Mouse (Mus musculus): ENCODE results near the gene Hmox2. TPM values are rescaled to one million over a fixed set of nuclear protein-coding genes. Genes with fewer than 3 reads are reported as not detected.
A peak's percentile ranks its signal among the peaks of the same experiment; 100 is the strongest.
"Not testable (repeated sequence)": the region's sequence is repeated elsewhere in the genome, so short reads cannot be mapped to it uniquely, and the experiment has no call there.

The Hmox2 gene
- polyA plus RNA-seq, 1 experiment from 2014 or later, result 36.6 TPM

- Histone ChIP-seq H3K27me3 (no peaks in the 10 kb centered on the region), H3K4me1 (replicated peaks) (peaks cover 49% of the 10 kb centered on the region), H3K4me2 (peak overlapping the region; percentile 97), H3K9me3 (replicated peaks) (no peaks in the 10 kb centered on the region), H3K4me3 (replicated peaks) (peak overlapping the region; percentile 94), H3K36me3 (replicated peaks) (no peaks in the 10 kb centered on the region), H3K27ac (replicated peaks) (peak overlapping the region; percentile 77), H3K9ac (peak overlapping the region; percentile 94)
- under 1% methylated on average over 40 of the region's 40 CpGs for WGBS (ENCODE audit: insufficient replicate concordance)
- ATAC-seq (ENCODE audit: insufficient read depth), result peak; percentile 76
Measured at GRCm38 (mm10) chr16:4726528-4727128, 467 bp downstream of the Hmox2 start.

GRCm38 (mm10) chr16:4727526-4727925, 1.4 kb downstream of the Hmox2 start:
- Histone ChIP-seq H3K4me2 (peak overlapping the region; percentile 97), H3K9me3 (replicated peaks) (no peaks in the 10 kb centered on the region), H3K27ac (replicated peaks) (peak overlapping the region; percentile 12; the same call in 1 of the 2 replicates), H3K4me1 (replicated peaks) (peaks cover 40% of the 10 kb centered on the region), H3K4me3 (replicated peaks) (peak overlapping the region; percentile 94), H3K27me3 (no peaks in the 10 kb centered on the region), H3K36me3 (replicated peaks) (no peaks in the 10 kb centered on the region), H3K9ac (no peak overlapping the region)
- ATAC-seq (ENCODE audit: insufficient read depth), result no peak
- WGBS (ENCODE audit: insufficient replicate concordance), result 68% methylated on average over 1 of the region's 1 CpGs

GRCm38 (mm10) chr16:4727963-4728362, 1.8 kb downstream of the Hmox2 start:
- Histone ChIP-seq H3K36me3 (replicated peaks) (no peaks in the 10 kb centered on the region), H3K4me1 (replicated peaks) (peaks cover 36% of the 10 kb centered on the region)
- 3% methylated on average over 1 of the region's 1 CpGs for whole genome bisulfite sequencing (ENCODE audit: insufficient replicate concordance)

GRCm38 (mm10) chr16:4730776-4731358, 4.7 kb downstream of the Hmox2 start:
- Histone ChIP-seq H3K4me2 (no peak overlapping the region), H3K9me3 (replicated peaks) (no peaks in the 10 kb centered on the region), H3K9ac (no peak overlapping the region), H3K36me3 (replicated peaks) (no peaks in the 10 kb centered on the region), H3K27me3 (no peaks in the 10 kb centered on the region), H3K4me1 (replicated peaks) (peaks cover 30% of the 10 kb centered on the region), H3K4me3 (replicated peaks) (no peak overlapping the region), H3K27ac (replicated peaks) (no peak overlapping the region)
- ATAC-seq (ENCODE audit: insufficient read depth), result no peak
- 57% methylated on average over 3 of the region's 3 CpGs for WGBS (ENCODE audit: insufficient replicate concordance)

More at GRCm38 (mm10) chr16:4727963-4728362, 1.8 kb downstream of the Hmox2 start:
- Histone ChIP-seq H3K9me3 (replicated peaks) (no peaks in the 10 kb centered on the region), H3K9ac (no peak overlapping the region), H3K4me2 (peak overlapping the region; percentile 97), H3K27ac (replicated peaks) (no peak overlapping the region), H3K4me3 (replicated peaks) (no peak overlapping the region), H3K27me3 (no peaks in the 10 kb centered on the region)
- ATAC-seq (ENCODE audit: insufficient read depth), result no peak

GRCm38 (mm10) chr16:4736262-4736661, 10.1 kb downstream of the Hmox2 start:
- WGBS (ENCODE audit: insufficient replicate concordance), result 71% methylated on average over 2 of the region's 2 CpGs
- no peaks in the 10 kb centered on the region for H3K27me3 ChIP-seq
- no peak overlapping the region for H3K27ac ChIP-seq (replicated peaks)

GRCm38 (mm10) chr16:4739994-4740393, 13.8 kb downstream of the Hmox2 start:
- Histone ChIP-seq H3K4me2 (no peak overlapping the region), H3K4me3 (replicated peaks) (no peak overlapping the region), H3K9me3 (replicated peaks) (no peaks in the 10 kb centered on the region), H3K27ac (replicated peaks) (no peak overlapping the region), H3K27me3 (no peaks in the 10 kb centered on the region), H3K36me3 (replicated peaks) (0 out of 2 replicates have a peak, but pooled peaks cover 4% of the 10 kb centered on the region), H3K9ac (no peak overlapping the region), H3K4me1 (replicated peaks) (0 out of 2 replicates have a peak, but pooled peaks cover 4% of the 10 kb centered on the region)
- ATAC-seq (ENCODE audit: insufficient read depth), result no peak
- 63% methylated on average over 2 of the region's 2 CpGs for WGBS (ENCODE audit: insufficient replicate concordance)

More at GRCm38 (mm10) chr16:4736262-4736661, 10.1 kb downstream of the Hmox2 start:
- H3K9me3 ChIP-seq (replicated peaks), result no peaks in the 10 kb centered on the region
- H3K9ac ChIP-seq, result no peak overlapping the region
- peaks cover 4% of the 10 kb centered on the region; the same call in 1 of the 2 replicates for H3K4me1 ChIP-seq (replicated peaks)
- no peak overlapping the region for H3K4me3 ChIP-seq (replicated peaks)
- no peak overlapping the region for H3K4me2 ChIP-seq
- no peak for ATAC-seq (ENCODE audit: insufficient read depth)
- H3K36me3 ChIP-seq (replicated peaks), result no peaks in the 10 kb centered on the region

GRCm38 (mm10) chr16:4742186-4742585, 16.0 kb downstream of the Hmox2 start:
- Histone ChIP-seq H3K4me2 (no peak overlapping the region), H3K27ac (replicated peaks) (no peak overlapping the region), H3K4me1 (replicated peaks) (no peaks in the 10 kb centered on the region), H3K9ac (no peak overlapping the region), H3K4me3 (replicated peaks) (no peak overlapping the region), H3K9me3 (replicated peaks) (no peaks in the 10 kb centered on the region), H3K27me3 (no peaks in the 10 kb centered on the region), H3K36me3 (replicated peaks) (0 out of 2 replicates have a peak, but pooled peaks cover 4% of the 10 kb centered on the region)
- ATAC-seq (ENCODE audit: insufficient read depth), result no peak
- 74% methylated on average over 1 of the region's 1 CpGs for WGBS (ENCODE audit: insufficient replicate concordance)

GRCm38 (mm10) chr16:4752155-4752554, 26.0 kb downstream of the Hmox2 start:
- Histone ChIP-seq H3K9ac (no peak overlapping the region), H3K4me3 (replicated peaks) (no peak overlapping the region), H3K4me2 (no peak overlapping the region), H3K9me3 (replicated peaks) (no peaks in the 10 kb centered on the region), H3K36me3 (replicated peaks) (peaks cover 3% of the 10 kb centered on the region; the same call in 1 of the 2 replicates), H3K4me1 (replicated peaks) (peaks cover 12% of the 10 kb centered on the region), H3K27ac (replicated peaks) (no peak overlapping the region), H3K27me3 (no peaks in the 10 kb centered on the region)
- 67% methylated on average over 3 of the region's 3 CpGs for WGBS (ENCODE audit: insufficient replicate concordance)
- no peak for ATAC-seq (ENCODE audit: insufficient read depth)

GRCm38 (mm10) chr16:4754045-4754444, 27.9 kb downstream of the Hmox2 start:
- no peak overlapping the region for H3K4me2 ChIP-seq
- no peak for ATAC-seq (ENCODE audit: insufficient read depth)
- no peak overlapping the region for H3K9ac ChIP-seq
- peaks cover 3% of the 10 kb centered on the region; the same call in 1 of the 2 replicates for H3K36me3 ChIP-seq (replicated peaks)
- H3K4me3 ChIP-seq (replicated peaks), result no peak overlapping the region
- H3K27me3 ChIP-seq, result no peaks in the 10 kb centered on the region
- 63% methylated on average over 3 of the region's 3 CpGs for WGBS (ENCODE audit: insufficient replicate concordance)
- no peaks in the 10 kb centered on the region for H3K9me3 ChIP-seq (replicated peaks)
- peaks cover 14% of the 10 kb centered on the region for H3K4me1 ChIP-seq (replicated peaks)
- no peak overlapping the region for H3K27ac ChIP-seq (replicated peaks)

GRCm38 (mm10) chr16:4756660-4757335, 30.6 kb downstream of the Hmox2 start:
- Histone ChIP-seq H3K4me2 (peak overlapping the region; percentile 54), H3K9ac (peak overlapping the region; percentile 46), H3K27ac (replicated peaks) (peak overlapping the region; percentile 59), H3K4me1 (replicated peaks) (peaks cover 14% of the 10 kb centered on the region), H3K4me3 (replicated peaks) (peak overlapping the region; percentile 54)
- H3K36me3 ChIP-seq (replicated peaks); H3K27me3 ChIP-seq; H3K9me3 ChIP-seq (replicated peaks): not testable (repeated sequence)
- WGBS (ENCODE audit: insufficient replicate concordance), result 3% methylated on average over 42 of the region's 42 CpGs
- ATAC-seq (ENCODE audit: insufficient read depth), result peak; percentile 80

- H3K4me2 ChIP-seq, result no peak overlapping the region
- WGBS (ENCODE audit: insufficient replicate concordance), result 73% methylated on average over 4 of the region's 4 CpGs
- no peaks in the 10 kb centered on the region; the same call in 1 of the 2 replicates for H3K4me1 ChIP-seq (replicated peaks)
- H3K27ac ChIP-seq (replicated peaks), result no peak overlapping the region
- peaks cover 37% of the 10 kb centered on the region for H3K36me3 ChIP-seq (replicated peaks)
- no peak overlapping the region for H3K9ac ChIP-seq
- H3K9me3 ChIP-seq (replicated peaks), result no peaks in the 10 kb centered on the region
- H3K4me3 ChIP-seq (replicated peaks), result no peak overlapping the region
- no peak for ATAC-seq (ENCODE audit: insufficient read depth)
- no peaks in the 10 kb centered on the region for H3K27me3 ChIP-seq
Measured at GRCm38 (mm10) chr16:4762437-4762836, 36.3 kb downstream of the Hmox2 start.
